Mouse (Mus musculus): Measurements from ENCODE around the gene Asap3. TPM values are rescaled to one million over a fixed set of nuclear protein-coding genes. Genes with fewer than 3 reads are reported as not detected.

Gene Asap3
- polyA plus RNA-seq, 1 experiment: 3.8 TPM

DNA sequence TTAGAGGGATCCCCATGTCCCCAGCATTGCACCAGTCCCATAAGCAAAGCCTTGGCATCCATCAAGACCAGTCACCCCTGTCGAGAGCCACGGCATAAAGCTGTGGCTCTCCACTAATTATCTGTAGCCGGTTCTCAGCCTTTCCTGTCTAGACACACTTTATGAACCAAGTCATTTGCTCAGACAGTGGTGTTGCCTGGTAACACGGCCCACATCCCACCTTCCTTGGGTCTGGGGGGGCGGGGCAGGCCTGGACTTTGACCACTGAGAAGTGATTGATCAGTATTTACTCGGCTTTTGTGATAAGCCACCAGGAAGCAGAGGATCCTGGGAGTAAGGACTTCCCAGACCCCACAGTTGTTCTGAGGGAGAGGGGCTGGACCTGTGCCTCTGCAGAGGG is 49.8 kb downstream of the Asap3 start:
- Histone ChIP-seq H3K79me2 (ENCODE audit: control insufficient read depth, insufficient read depth) (no peaks in the 10 kb centered on the region), H3K4me3 (ENCODE audit: insufficient read depth, poor library complexity, severe bottlenecking) (no peak overlapping the region), H3K79me3 (ENCODE audit: low read depth) (no peaks in the 10 kb centered on the region), H3K36me3 (ENCODE audit: control insufficient read depth, insufficient read depth) (no peaks in the 10 kb centered on the region), H3ac (ENCODE audit: control insufficient read depth, insufficient read length, low read depth) (no peak overlapping the region), H3K27me3 (ENCODE audit: control insufficient read depth, insufficient read depth, insufficient read length) (no peaks in the 10 kb centered on the region)
- no peak for TF ChIP-seq FOSL1 (IDR thresholded peaks at IDR 0.05; ENCODE audit: insufficient read depth, low read length, poor library complexity, severe bottlenecking)
- TF ChIP-seq CEBPB (IDR thresholded peaks at IDR 0.05; ENCODE audit: low read depth): no peak
- TF ChIP-seq MAX (IDR thresholded peaks at IDR 0.05): no peak
- TF ChIP-seq MYOG (IDR thresholded peaks at IDR 0.05; ENCODE audit: control insufficient read depth, extremely low read depth, insufficient read length): no peak
- TF ChIP-seq MYOD1 (IDR thresholded peaks at IDR 0.05; ENCODE audit: control insufficient read depth, insufficient read length, low read depth): no peak
- no peak for TF ChIP-seq CTCF (IDR thresholded peaks at IDR 0.05; ENCODE audit: control insufficient read depth, insufficient read depth, insufficient read length)
- TF ChIP-seq USF1 (IDR thresholded peaks at IDR 0.05; ENCODE audit: low read depth): no peak

DNA sequence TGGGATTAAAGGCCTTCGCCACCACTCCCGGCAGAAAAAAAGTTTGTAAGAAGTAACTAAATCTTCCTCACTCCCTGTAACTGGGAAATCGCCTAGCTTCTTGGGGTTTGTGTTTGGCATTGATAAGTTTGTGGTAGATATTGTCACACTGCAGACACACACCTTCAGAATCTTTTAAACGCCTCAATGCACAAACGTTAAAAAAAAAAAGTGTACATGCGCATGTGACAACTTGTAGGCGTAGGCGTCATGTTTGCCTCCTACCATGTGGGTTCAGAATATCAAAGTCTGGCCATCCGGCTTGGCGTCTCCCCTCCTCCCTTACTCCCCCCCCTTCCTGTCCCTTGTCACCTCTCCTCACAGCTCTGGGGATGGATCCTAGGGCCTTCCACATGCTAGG is 50.5 kb downstream of the Asap3 start:
- no peaks in the 10 kb centered on the region for H3K79me2 ChIP-seq (ENCODE audit: control insufficient read depth, insufficient read depth)
- H3K27me3 ChIP-seq (ENCODE audit: control insufficient read depth, insufficient read depth, insufficient read length): no peaks in the 10 kb centered on the region
- H3ac ChIP-seq (ENCODE audit: control insufficient read depth, insufficient read length, low read depth): no peak overlapping the region
- no peaks in the 10 kb centered on the region for H3K79me3 ChIP-seq (ENCODE audit: low read depth)
- no peaks in the 10 kb centered on the region for H3K36me3 ChIP-seq (ENCODE audit: control insufficient read depth, insufficient read depth)
- TF ChIP-seq MAX (IDR thresholded peaks at IDR 0.05): no peak
- H3K4me3 ChIP-seq (ENCODE audit: insufficient read depth, poor library complexity, severe bottlenecking): no peak overlapping the region

DNA sequence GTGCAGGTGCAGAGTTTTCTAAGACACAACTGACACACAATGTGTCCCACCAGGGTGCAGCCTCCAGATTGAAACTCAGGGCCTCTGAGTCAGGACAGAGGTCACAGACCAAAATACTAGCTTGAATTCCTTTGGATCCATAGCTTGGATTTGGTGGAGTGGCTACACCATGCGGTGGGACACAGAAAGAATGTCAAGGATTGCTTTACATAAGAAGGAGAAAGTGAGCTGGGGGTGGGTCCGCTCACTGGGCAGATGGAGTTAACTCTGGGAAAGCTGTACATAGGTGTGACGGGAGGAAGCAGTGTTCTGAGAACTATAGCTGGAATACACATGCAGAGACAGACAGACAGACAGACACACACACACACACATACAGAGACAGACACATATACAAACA is 53.8 kb downstream of the Asap3 start:
- no peak overlapping the region for H3ac ChIP-seq (ENCODE audit: control insufficient read depth, insufficient read length, low read depth)
- no peaks in the 10 kb centered on the region for H3K36me3 ChIP-seq (ENCODE audit: control insufficient read depth, insufficient read depth)
- no peaks in the 10 kb centered on the region for H3K79me2 ChIP-seq (ENCODE audit: control insufficient read depth, insufficient read depth)
- no peaks in the 10 kb centered on the region for H3K27me3 ChIP-seq (ENCODE audit: control insufficient read depth, insufficient read depth, insufficient read length)
- H3K79me3 ChIP-seq (ENCODE audit: low read depth): no peaks in the 10 kb centered on the region
- TF ChIP-seq USF1 (IDR thresholded peaks at IDR 0.05; ENCODE audit: low read depth): no peak
- TF ChIP-seq CTCF (IDR thresholded peaks at IDR 0.05; ENCODE audit: control insufficient read depth, insufficient read depth, insufficient read length): no peak
- no peak for TF ChIP-seq MAX (IDR thresholded peaks at IDR 0.05)
- TF ChIP-seq CEBPB (IDR thresholded peaks at IDR 0.05; ENCODE audit: low read depth): no peak
- TF ChIP-seq FOSL1 (IDR thresholded peaks at IDR 0.05; ENCODE audit: insufficient read depth, low read length, poor library complexity, severe bottlenecking): no peak
- TF ChIP-seq MYOG (IDR thresholded peaks at IDR 0.05; ENCODE audit: control insufficient read depth, extremely low read depth, insufficient read length): no peak
- no peak for TF ChIP-seq MYOD1 (IDR thresholded peaks at IDR 0.05; ENCODE audit: control insufficient read depth, insufficient read length, low read depth)
- H3K4me3 ChIP-seq (ENCODE audit: insufficient read depth, poor library complexity, severe bottlenecking): no peak overlapping the region

DNA sequence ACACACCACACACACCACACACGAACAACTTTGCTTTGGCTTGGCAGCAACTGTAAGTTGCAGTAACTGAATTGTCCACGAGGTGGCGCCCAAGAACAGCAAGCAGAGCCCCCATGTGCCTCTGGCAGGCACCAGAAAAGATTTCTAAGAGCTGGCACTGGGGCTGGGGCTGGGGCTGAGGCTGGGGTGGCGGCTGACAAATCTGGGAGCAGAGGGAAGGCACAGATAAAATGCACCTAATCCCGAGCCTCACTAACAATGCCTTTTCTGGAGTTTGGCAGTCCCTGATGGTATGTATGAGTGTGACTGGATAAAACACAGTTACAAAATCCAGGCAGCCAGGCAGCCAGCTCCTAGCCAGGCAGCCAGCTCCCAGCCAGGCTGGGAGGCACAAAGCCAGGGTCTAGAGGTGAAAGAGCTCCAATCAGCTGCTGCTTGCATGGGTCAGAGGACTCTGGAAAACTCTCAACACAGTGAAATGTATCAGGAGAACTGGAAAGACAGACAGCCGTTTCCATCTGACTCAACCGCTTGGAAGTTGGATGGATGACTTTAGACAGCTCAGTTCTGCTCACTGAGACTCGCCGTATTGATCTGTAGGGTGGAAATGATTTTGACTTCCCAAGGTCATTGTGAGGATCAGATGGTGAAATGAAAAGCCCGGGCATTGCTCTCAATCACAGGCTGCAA is 54.5 kb downstream of the Asap3 start:
- Histone ChIP-seq H3K79me3 (ENCODE audit: low read depth) (no peaks in the 10 kb centered on the region), H3ac (ENCODE audit: control insufficient read depth, insufficient read length, low read depth) (no peak overlapping the region), H3K79me2 (ENCODE audit: control insufficient read depth, insufficient read depth) (no peaks in the 10 kb centered on the region), H3K36me3 (ENCODE audit: control insufficient read depth, insufficient read depth) (no peaks in the 10 kb centered on the region), H3K4me3 (ENCODE audit: insufficient read depth, poor library complexity, severe bottlenecking) (no peak overlapping the region), H3K27me3 (ENCODE audit: control insufficient read depth, insufficient read depth, insufficient read length) (no peaks in the 10 kb centered on the region)
- TF ChIP-seq MYOG (IDR thresholded peaks at IDR 0.05; ENCODE audit: control insufficient read depth, extremely low read depth, insufficient read length) (no peak), USF1 (IDR thresholded peaks at IDR 0.05; ENCODE audit: low read depth) (no peak), CTCF (IDR thresholded peaks at IDR 0.05; ENCODE audit: control insufficient read depth, insufficient read depth, insufficient read length) (peak; percentile 84)

DNA sequence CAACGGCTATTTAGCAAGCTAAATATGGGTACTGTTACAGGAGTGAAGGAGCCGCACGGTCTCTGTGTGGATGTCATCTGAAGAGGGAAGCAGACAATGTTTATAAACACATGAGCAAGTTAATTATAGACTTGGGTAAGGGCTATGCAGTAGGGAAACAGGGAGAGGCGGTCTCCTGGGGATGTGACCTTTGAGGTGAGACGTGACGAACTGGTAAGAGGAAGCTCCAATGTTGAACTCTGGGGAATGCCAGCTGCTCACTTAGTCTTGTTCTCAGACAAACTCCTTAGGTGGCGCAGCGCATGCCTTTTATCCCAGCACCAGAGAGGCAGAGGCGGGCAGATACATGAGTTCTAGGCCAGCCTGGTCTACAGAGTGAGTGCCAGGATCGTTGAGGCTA is 55.7 kb downstream of the Asap3 start:
- Histone ChIP-seq H3K79me2 (ENCODE audit: control insufficient read depth, insufficient read depth) (no peaks in the 10 kb centered on the region), H3K4me3 (ENCODE audit: insufficient read depth, poor library complexity, severe bottlenecking) (no peak overlapping the region), H3K79me3 (ENCODE audit: low read depth) (no peaks in the 10 kb centered on the region), H3K27me3 (ENCODE audit: control insufficient read depth, insufficient read depth, insufficient read length) (no peaks in the 10 kb centered on the region), H3K36me3 (ENCODE audit: control insufficient read depth, insufficient read depth) (no peaks in the 10 kb centered on the region), H3ac (ENCODE audit: control insufficient read depth, insufficient read length, low read depth) (no peak overlapping the region)
- no peak for TF ChIP-seq CTCF (IDR thresholded peaks at IDR 0.05; ENCODE audit: control insufficient read depth, insufficient read depth, insufficient read length)
- TF ChIP-seq MYOG (IDR thresholded peaks at IDR 0.05; ENCODE audit: control insufficient read depth, extremely low read depth, insufficient read length): no peak
- no peak for TF ChIP-seq MAX (IDR thresholded peaks at IDR 0.05)
- no peak for TF ChIP-seq CEBPB (IDR thresholded peaks at IDR 0.05; ENCODE audit: low read depth)
- TF ChIP-seq FOSL1 (IDR thresholded peaks at IDR 0.05; ENCODE audit: insufficient read depth, low read length, poor library complexity, severe bottlenecking): no peak
- TF ChIP-seq USF1 (IDR thresholded peaks at IDR 0.05; ENCODE audit: low read depth): no peak
- no peak for TF ChIP-seq MYOD1 (IDR thresholded peaks at IDR 0.05; ENCODE audit: control insufficient read depth, insufficient read length, low read depth)

DNA sequence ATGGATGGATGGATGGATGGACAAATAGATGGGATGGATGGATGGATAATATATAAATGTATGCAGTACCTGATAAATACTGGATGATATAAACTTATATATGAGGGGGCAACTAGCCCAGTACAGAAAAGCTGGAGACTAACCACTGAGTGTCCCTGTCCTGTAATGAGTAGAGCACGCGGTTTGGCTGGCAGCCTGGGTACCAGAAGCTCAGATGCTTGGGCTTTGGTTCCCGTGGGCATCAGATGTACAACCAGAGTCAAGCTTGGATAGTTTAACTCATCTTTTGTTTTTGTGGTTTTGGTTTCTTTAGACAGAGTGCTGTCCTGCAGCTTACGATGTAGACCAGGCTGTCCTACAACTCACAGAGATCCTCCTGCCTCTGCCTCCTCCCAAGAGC is 57.4 kb downstream of the Asap3 start:
- no peaks in the 10 kb centered on the region for H3K79me3 ChIP-seq (ENCODE audit: low read depth)
- no peaks in the 10 kb centered on the region for H3K36me3 ChIP-seq (ENCODE audit: control insufficient read depth, insufficient read depth)
- TF ChIP-seq USF1 (IDR thresholded peaks at IDR 0.05; ENCODE audit: low read depth) (no peak), MYOG (IDR thresholded peaks at IDR 0.05; ENCODE audit: control insufficient read depth, extremely low read depth, insufficient read length) (no peak), MYOD1 (IDR thresholded peaks at IDR 0.05; ENCODE audit: control insufficient read depth, insufficient read length, low read depth) (no peak), FOSL1 (IDR thresholded peaks at IDR 0.05; ENCODE audit: insufficient read depth, low read length, poor library complexity, severe bottlenecking) (no peak), MAX (IDR thresholded peaks at IDR 0.05) (no peak), CEBPB (IDR thresholded peaks at IDR 0.05; ENCODE audit: low read depth) (no peak), CTCF (IDR thresholded peaks at IDR 0.05; ENCODE audit: control insufficient read depth, insufficient read depth, insufficient read length) (no peak)
- H3K4me3 ChIP-seq (ENCODE audit: insufficient read depth, poor library complexity, severe bottlenecking): no peak overlapping the region
- H3K27me3 ChIP-seq (ENCODE audit: control insufficient read depth, insufficient read depth, insufficient read length): no peaks in the 10 kb centered on the region
- H3ac ChIP-seq (ENCODE audit: control insufficient read depth, insufficient read length, low read depth): no peak overlapping the region
- no peaks in the 10 kb centered on the region for H3K79me2 ChIP-seq (ENCODE audit: control insufficient read depth, insufficient read depth)

Measured in C2C12 (cell line).